Mouse (Mus musculus): ENCODE measurements around the gene 1700017B05Rik. TPM values are rescaled to one million over a fixed set of nuclear protein-coding genes. Genes with fewer than 3 reads are reported as not detected.

The 1700017B05Rik gene
- total and polyA plus RNA-seq, 3 experiments: 6.5 to 11.8 (median 8.6) TPM

DNA sequence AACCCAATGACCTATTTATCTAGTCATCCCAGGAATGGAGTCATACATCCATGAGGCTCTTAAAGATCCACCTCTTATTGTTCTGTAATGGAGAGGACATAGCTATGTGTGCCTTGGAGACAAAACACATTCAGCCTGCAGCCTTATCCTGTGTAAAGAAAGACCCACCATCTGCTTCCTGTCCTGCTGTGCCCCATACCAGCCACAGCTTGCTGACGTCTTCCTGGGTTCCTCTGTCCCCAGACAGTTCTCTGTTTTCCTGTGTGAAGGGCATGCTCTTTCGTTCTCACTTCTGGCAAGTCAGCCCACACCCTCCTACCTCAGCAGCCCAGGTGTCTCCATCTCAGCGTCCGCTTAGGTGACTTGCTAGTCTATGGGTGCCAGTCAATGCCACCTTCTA, 15.9 kb upstream of the 1700017B05Rik start:
- Histone ChIP-seq H3K36me3 (ENCODE audit: control insufficient read depth, insufficient read depth, low read length) (no peaks in the 10 kb centered on the region), H3K27ac (no peak overlapping the region), H3K4me1 (ENCODE audit: control insufficient read depth, insufficient read depth, low read length) (no peaks in the 10 kb centered on the region), H3K4me3 (no peak overlapping the region), H3K9ac (ENCODE audit: low read depth, low read length) (no peak overlapping the region), H3K27me3 (ENCODE audit: control insufficient read depth, insufficient read depth, low read length) (no peaks in the 10 kb centered on the region), H3K79me2 (replicated peaks; ENCODE audit: control insufficient read depth, insufficient read depth, low read length) (no peaks in the 10 kb centered on the region)
- DNase-seq: peak in 1 of 2 experiments; percentile 48
- intact Hi-C loops (cut with DNase I): loop anchor here (5.0 kb wide), 1 partner anchor 39 kb away; no protein-coding TSS in a partner anchor
- TF ChIP-seq EP300 (IDR thresholded peaks at IDR 0.05; ENCODE audit: insufficient read depth, low read depth, low read length) (no peak), CTCF (IDR thresholded peaks at IDR 0.05) (no peak), POLR2A (IDR thresholded peaks at IDR 0.05; ENCODE audit: insufficient read depth, low read depth, low read length) (no peak)
- whole genome bisulfite sequencing: 59% methylated on average over 4 of the region's 4 CpGs

DNA sequence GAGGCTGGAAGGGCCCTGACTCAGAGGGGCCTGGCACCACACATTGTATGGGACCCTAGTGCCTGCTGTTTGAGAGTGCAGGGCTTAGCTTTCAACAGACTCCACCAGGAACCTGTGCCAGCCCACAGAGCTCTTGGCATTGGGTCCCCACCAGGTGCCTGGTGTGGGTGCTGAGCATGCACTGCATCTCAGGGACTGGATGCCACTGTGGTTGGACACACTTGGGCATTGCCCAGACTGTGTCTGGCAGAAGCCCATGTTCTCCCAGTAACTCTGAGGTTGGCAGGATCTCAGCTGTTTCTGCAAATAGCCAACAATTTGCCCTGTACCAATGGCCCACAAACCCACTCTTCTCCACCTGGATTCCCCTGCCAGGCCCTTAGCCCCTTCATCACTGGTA, 13.9 kb upstream of the 1700017B05Rik start:
- 0 out of 2 replicates have a peak, but pooled peaks have one; percentile 55 for TF ChIP-seq EP300 (IDR thresholded peaks at IDR 0.05; ENCODE audit: insufficient read depth, low read depth, low read length)
- TF ChIP-seq POLR2A (IDR thresholded peaks at IDR 0.05; ENCODE audit: insufficient read depth, low read depth, low read length): no peak
- H3K27ac ChIP-seq: no peak overlapping the region

DNA sequence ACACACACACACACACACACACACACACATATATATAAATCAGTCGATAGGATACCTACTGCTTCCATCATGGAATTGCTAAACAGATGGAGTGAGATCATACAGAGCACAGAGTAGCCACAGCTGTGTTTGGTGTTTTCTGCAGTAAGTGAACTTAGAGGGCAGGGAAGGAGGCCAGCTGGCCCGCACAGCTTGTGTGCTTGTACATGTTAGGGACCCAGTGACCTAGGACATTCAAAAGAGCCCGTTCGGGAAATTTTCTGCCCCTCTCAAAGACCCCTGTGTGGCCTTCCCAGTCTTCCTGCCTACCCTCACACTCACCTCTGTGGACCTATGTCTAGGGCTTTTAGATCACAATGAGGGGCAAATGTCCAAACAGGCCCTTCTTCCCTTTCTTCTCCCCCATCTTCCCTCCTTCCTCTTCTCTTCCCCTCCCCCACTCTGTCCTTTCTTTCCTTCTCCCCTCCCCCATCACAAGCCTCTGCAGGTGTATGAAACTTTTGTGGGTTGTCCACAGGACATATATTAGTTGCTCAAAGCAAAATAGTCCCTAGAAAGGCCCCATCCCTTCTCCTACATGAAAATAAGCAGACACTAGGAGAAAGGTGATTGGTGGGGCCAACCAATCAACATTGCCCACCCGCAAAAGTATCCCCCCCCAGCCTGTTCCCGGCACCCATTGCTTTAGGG, 11.5 kb upstream of the 1700017B05Rik start:
- Histone ChIP-seq H3K4me3 (no peak overlapping the region), H3K36me3 (ENCODE audit: control insufficient read depth, insufficient read depth, low read length) (no peaks in the 10 kb centered on the region), H3K27me3 (ENCODE audit: control insufficient read depth, insufficient read depth, low read length) (no peaks in the 10 kb centered on the region), H3K27ac (no peak overlapping the region), H3K79me2 (replicated peaks; ENCODE audit: control insufficient read depth, insufficient read depth, low read length) (no peaks in the 10 kb centered on the region), H3K9ac (ENCODE audit: low read depth, low read length) (no peak overlapping the region), H3K4me1 (ENCODE audit: control insufficient read depth, insufficient read depth, low read length) (no peaks in the 10 kb centered on the region)
- no peak for DNase-seq
- intact Hi-C loops (cut with DNase I): no loop called here
- WGBS: 46% methylated on average over 6 of the region's 6 CpGs
- TF ChIP-seq POLR2A (IDR thresholded peaks at IDR 0.05; ENCODE audit: insufficient read depth, low read depth, low read length) (no peak), CTCF (IDR thresholded peaks at IDR 0.05) (no peak), EP300 (IDR thresholded peaks at IDR 0.05; ENCODE audit: insufficient read depth, low read depth, low read length) (no peak)

More for the DNA sequence above, 13.9 kb upstream of the 1700017B05Rik start:
- no peaks in the 10 kb centered on the region for H3K27me3 ChIP-seq (ENCODE audit: control insufficient read depth, insufficient read depth, low read length)
- H3K9ac ChIP-seq (ENCODE audit: low read depth, low read length): no peak overlapping the region
- intact Hi-C loops (cut with DNase I): loop anchor here (5.0 kb wide), 1 partner anchor 41 kb away; no protein-coding TSS in a partner anchor
- peak; percentile 57 to 81 for DNase-seq
- H3K4me1 ChIP-seq (ENCODE audit: control insufficient read depth, insufficient read depth, low read length): no peaks in the 10 kb centered on the region
- H3K79me2 ChIP-seq (replicated peaks; ENCODE audit: control insufficient read depth, insufficient read depth, low read length): no peaks in the 10 kb centered on the region
- no peaks in the 10 kb centered on the region for H3K36me3 ChIP-seq (ENCODE audit: control insufficient read depth, insufficient read depth, low read length)
- H3K4me3 ChIP-seq: no peak overlapping the region

DNA sequence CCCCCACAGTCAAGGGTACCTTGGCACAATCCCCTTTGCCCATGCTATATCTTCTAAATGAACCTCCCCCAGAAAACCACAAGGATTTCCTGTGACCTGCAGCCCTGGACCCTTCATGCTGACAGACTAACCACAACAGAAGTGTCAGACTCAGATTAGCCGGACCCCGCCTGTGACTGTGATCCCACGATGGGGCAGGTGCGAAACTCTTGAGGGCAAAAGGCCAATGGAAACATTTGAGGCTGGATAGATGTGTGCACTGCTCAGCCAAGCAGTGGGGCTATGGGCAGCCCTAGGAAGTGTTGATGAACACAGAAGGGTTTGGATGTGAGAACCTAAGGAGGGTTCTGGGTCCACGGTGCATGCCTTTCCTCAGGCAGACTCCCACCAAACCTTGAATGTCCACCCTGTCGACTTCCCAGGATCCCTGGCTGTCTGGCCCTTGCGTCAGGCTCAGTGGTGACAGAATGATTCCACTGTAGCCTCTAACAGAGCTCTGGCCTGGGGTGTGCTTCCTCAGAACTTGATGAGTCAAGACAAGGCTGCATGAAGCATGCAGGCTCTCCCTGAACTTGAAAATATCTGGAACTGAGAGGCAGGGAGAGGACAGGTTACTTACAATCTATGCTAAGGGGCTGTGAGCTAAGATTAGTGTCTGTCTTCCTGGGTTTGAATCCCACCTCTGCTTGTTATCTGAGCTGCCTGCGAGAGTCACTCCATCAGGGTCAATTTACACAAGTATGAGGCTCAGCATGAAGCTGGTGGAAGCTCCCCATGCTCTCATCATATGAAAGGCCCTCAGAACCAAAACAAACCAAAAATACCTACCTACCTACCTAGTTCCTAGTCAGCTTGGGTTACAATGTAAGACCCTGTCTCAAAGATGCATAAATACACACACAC, 10.7 kb upstream of the 1700017B05Rik start:
- DNase-seq: peak in 1 of 2 experiments; percentile 19
- WGBS: 69% methylated on average over 8 of the region's 8 CpGs
- TF ChIP-seq POLR2A (IDR thresholded peaks at IDR 0.05; ENCODE audit: insufficient read depth, low read depth, low read length) (no peak), EP300 (IDR thresholded peaks at IDR 0.05; ENCODE audit: insufficient read depth, low read depth, low read length) (no peak), CTCF (IDR thresholded peaks at IDR 0.05) (no peak)
- intact Hi-C loops (cut with DNase I): no loop called here
- H3K27ac ChIP-seq: no peak overlapping the region
- no peaks in the 10 kb centered on the region for H3K27me3 ChIP-seq (ENCODE audit: control insufficient read depth, insufficient read depth, low read length)
- no peaks in the 10 kb centered on the region for H3K79me2 ChIP-seq (replicated peaks; ENCODE audit: control insufficient read depth, insufficient read depth, low read length)
- no peak overlapping the region for H3K4me3 ChIP-seq
- H3K9ac ChIP-seq (ENCODE audit: low read depth, low read length): no peak overlapping the region
- no peaks in the 10 kb centered on the region for H3K36me3 ChIP-seq (ENCODE audit: control insufficient read depth, insufficient read depth, low read length)
- H3K4me1 ChIP-seq (ENCODE audit: control insufficient read depth, insufficient read depth, low read length): no peaks in the 10 kb centered on the region

DNA sequence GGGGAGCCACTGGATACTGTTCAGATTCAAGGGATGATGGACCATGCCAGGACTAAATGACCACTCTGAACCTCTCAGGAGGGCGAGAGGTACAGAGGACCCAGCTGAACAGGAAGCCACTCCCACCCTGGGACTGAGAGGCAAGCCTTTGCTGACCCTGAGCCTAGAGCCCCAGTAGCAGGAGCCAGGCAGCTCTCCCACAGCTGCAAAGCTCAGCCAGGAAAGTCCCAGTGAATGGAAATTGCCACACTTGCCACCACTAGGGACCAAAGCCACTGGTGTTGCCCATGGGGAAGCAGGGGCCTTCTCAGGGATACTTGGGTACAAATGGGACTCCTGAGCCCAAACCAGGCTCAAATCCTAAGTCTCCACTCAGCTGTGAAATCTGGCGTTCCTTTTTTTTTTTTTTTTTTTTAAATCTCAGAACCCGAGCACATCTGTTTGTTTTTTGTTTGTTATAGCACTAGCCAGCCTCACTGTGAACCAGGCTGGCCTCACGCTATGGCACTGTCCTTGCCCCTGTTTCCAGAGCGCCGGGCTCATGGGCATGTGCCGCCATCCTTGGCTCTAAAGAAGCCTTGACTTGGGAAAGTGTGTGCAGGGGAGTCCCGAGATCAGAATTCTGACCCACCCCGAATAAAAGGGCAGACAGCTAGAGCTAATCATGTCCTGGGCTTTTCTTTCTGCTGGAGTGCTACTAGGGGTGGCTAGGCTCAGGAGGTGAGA, 9.6 kb upstream of the 1700017B05Rik start:
- H3K4me1 ChIP-seq (ENCODE audit: control insufficient read depth, insufficient read depth, low read length): no peaks in the 10 kb centered on the region
- 69% methylated on average over 9 of the region's 9 CpGs for WGBS
- no peak overlapping the region for H3K9ac ChIP-seq (ENCODE audit: low read depth, low read length)
- intact Hi-C loops (cut with DNase I): no loop called here
- no peak overlapping the region for H3K4me3 ChIP-seq
- DNase-seq: no peak
- H3K27ac ChIP-seq: no peak overlapping the region
- H3K36me3 ChIP-seq (ENCODE audit: control insufficient read depth, insufficient read depth, low read length): no peaks in the 10 kb centered on the region
- TF ChIP-seq EP300 (IDR thresholded peaks at IDR 0.05; ENCODE audit: insufficient read depth, low read depth, low read length): no peak
- TF ChIP-seq POLR2A (IDR thresholded peaks at IDR 0.05; ENCODE audit: insufficient read depth, low read depth, low read length): no peak
- no peak for TF ChIP-seq CTCF (IDR thresholded peaks at IDR 0.05)
- no peaks in the 10 kb centered on the region for H3K79me2 ChIP-seq (replicated peaks; ENCODE audit: control insufficient read depth, insufficient read depth, low read length)
- H3K27me3 ChIP-seq (ENCODE audit: control insufficient read depth, insufficient read depth, low read length): no peaks in the 10 kb centered on the region
